In the genomic region with DNA sequence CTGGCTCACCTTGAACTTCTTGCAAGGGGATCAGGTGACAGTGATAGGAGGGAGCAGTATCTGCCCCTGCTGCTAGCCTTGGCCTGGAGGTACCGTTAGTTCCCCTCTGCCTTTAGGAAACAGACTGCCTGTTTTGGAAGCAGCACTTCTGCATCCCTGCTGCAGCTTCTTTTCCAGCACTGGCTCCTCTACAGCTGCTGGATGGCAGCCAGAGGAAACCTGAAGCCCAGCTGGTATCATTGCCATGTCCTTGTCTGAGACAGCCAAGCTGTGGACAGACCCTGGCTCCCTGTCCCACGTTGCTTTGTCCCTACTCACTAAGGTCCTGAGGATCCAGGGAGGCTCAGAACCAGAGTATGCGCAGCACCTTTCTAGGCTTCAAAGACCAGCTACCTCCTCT, we compare ENCODE assay signal across 15 mouse cellular contexts. TPM values are rescaled to one million over a fixed set of nuclear protein-coding genes. Genes with fewer than 3 reads are reported as not detected.
A peak's percentile ranks its signal among the peaks of the same experiment; 100 is the strongest.
DNase-seq lines count a peak whose midpoint lies in the region; ATAC-seq lines count a peak whose summit lies in the region.
"Had no signal": no experiment of that assay in that cellular context is flagged by ENCODE, and none has a peak within 500 bp of the region (broad histone marks: within the 10 kb centered on the region; RNA-seq: fewer than 3 reads in every experiment).

No protein-coding gene starts in this region.

- H3K36me3 ChIP-seq in heart, embryonic 12.5 days, result peaks cover 81% of the 10 kb centered on the region

- peak overlapping the region; percentile 26; the same call in 1 of the 2 replicates for H3K27ac ChIP-seq in heart, embryonic 12.5 days (ENCODE audit: poor library complexity, severe bottlenecking)
- H3K27ac ChIP-seq: embryonic facial prominence, embryonic 12.5 days; forebrain, embryonic 12.5 days; hindbrain, embryonic 10.5 days; kidney, embryonic 15.5 days; limb, embryonic 15.5 days had no signal

- DNase-seq in gastrocnemius, adult 18-20 months (ENCODE audit: low spot score), result peak; percentile 63
- no peak for DNase-seq in gastrocnemius, postnatal 4 days (ENCODE audit: low spot score in 2 of 2)
- DNase-seq in ovary, postnatal 36 days (ENCODE audit: low spot score), result peak; percentile 25
- DNase-seq in ovary, postnatal 14 days (ENCODE audit: low spot score), result no peak
- DNase-seq in kidney, postnatal 25 days, result no peak
- no peak for DNase-seq in testis, postnatal 14 days (ENCODE audit: low spot score)
- no peak for DNase-seq in embryo, embryonic 10.5 days (ENCODE audit: low spot score)
- DNase-seq: cerebellum, adult 9-10 months; layer of hippocampus, postnatal 36 days had no signal

- no peaks in the 10 kb centered on the region for H3K9me3 ChIP-seq in heart, embryonic 12.5 days (replicated peaks)
- H3K9me3 ChIP-seq: embryonic facial prominence, embryonic 12.5 days; forebrain, embryonic 12.5 days; hindbrain, embryonic 10.5 days; kidney, embryonic 15.5 days; limb, embryonic 15.5 days had no signal

- H3K4me2 ChIP-seq in heart, embryonic 12.5 days, result no peak overlapping the region
- H3K4me2 ChIP-seq: embryonic facial prominence, embryonic 12.5 days; forebrain, embryonic 12.5 days; kidney, embryonic 15.5 days; limb, embryonic 15.5 days had no signal

- H3K4me3 ChIP-seq in heart, embryonic 12.5 days, result no peak overlapping the region
- H3K4me3 ChIP-seq: embryonic facial prominence, embryonic 12.5 days; forebrain, embryonic 12.5 days; hindbrain, embryonic 10.5 days; kidney, embryonic 15.5 days; limb, embryonic 15.5 days had no signal

- 65% methylated on average over 3 of the region's 3 CpGs for WGBS in heart, embryonic 12.5 days

- no peak overlapping the region for H3K9ac ChIP-seq in heart, embryonic 12.5 days
- H3K9ac ChIP-seq: embryonic facial prominence, embryonic 12.5 days; forebrain, embryonic 12.5 days; kidney, embryonic 15.5 days; limb, embryonic 15.5 days had no signal

- peaks cover 35% of the 10 kb centered on the region for H3K4me1 ChIP-seq in heart, embryonic 12.5 days (replicated peaks)

- H3K27me3 ChIP-seq in heart, embryonic 12.5 days (replicated peaks), result no peaks in the 10 kb centered on the region
- H3K27me3 ChIP-seq: embryonic facial prominence, embryonic 12.5 days; forebrain, embryonic 12.5 days; kidney, embryonic 15.5 days; limb, embryonic 15.5 days had no signal

- ATAC-seq in heart, embryonic 12.5 days (ENCODE audit: insufficient number of reproducible peaks, low FRiP score), result no peak

RNA-seq across cellular contexts. Expression of a gene that starts 5.7 kb away (rescaled TPM):
- 10 to 100 TPM; 12.4 to 14.8 TPM for total RNA-seq in gastrocnemius, adult 18-20 months (2021)
- 10 to 100 TPM; 17.3 to 18.6 TPM for total RNA-seq in gastrocnemius, postnatal 4 days (2021)
- polyA plus RNA-seq in heart, embryonic 12.5 days (2016; fragmentation: Nextera tagmentation; extraction: Ambion mirVana), result 43.4 and 44.3 TPM in 2 replicates

RNA-seq across cellular contexts. Expression of a gene that starts 13.0 kb away (rescaled TPM):
- 1 to 10 TPM; 3.7 to 4.6 TPM for total RNA-seq in gastrocnemius, adult 18-20 months (2021)
- total RNA-seq in gastrocnemius, postnatal 4 days (2021), result 10 to 100 TPM; 15.1 to 17.2 TPM
- 18.7 and 19.4 TPM in 2 replicates for polyA plus RNA-seq in heart, embryonic 12.5 days (2016; fragmentation: Nextera tagmentation; extraction: Ambion mirVana)

RNA-seq across cellular contexts. Expression of a gene that starts 14.9 kb away (rescaled TPM):
- 100 to 1,000 TPM; 210 to 236 TPM for total RNA-seq in gastrocnemius, adult 18-20 months (2021)
- total RNA-seq in gastrocnemius, postnatal 4 days (2021), result 100 to 1,000 TPM; 178 to 190 TPM
- polyA plus RNA-seq in heart, embryonic 12.5 days (2016; fragmentation: Nextera tagmentation; extraction: Ambion mirVana), result 362 and 384 TPM in 2 replicates

Comparison
In these comparisons a context has a peak if more than half of its experiments do, and no peak if none do; other contexts are left out.
1. DNase-seq: peak in gastrocnemius, adult 18-20 months (single experiment) and ovary, postnatal 36 days (single experiment); none in gastrocnemius, postnatal 4 days (0 of 2), ovary, postnatal 14 days (single experiment), kidney, postnatal 25 days (0 of 2), testis, postnatal 14 days (single experiment) and embryo, embryonic 10.5 days (single experiment).